Mouse (Mus musculus) thymus, adult 2 months (tissue): ENCODE results near the gene Cphx2.
"Not testable (repeated sequence)": the region's sequence is repeated elsewhere in the genome, so short reads cannot be mapped to it uniquely, and the experiment has no call there.

Source experiments
- CTCF ChIP-seq: fragments of 200-500 bp; IDR thresholded peaks from 2 replicates; pipeline ENCODE4 v1.5.1; 2012; ENCODE audit warnings: mild to moderate bottlenecking, control low read depth, low read length, moderate library complexity, borderline replicate concordance; ENCODE audit not compliant: control insufficient read depth, poor library complexity, insufficient read depth; ENCODE audit errors: extremely low read depth
- POLR2A ChIP-seq: fragments of 200-500 bp; IDR thresholded peaks from 2 replicates; pipeline ENCODE4 v1.6.1; 2012; ENCODE audit warnings: mild to moderate bottlenecking, low read length, control low read depth, moderate library complexity; ENCODE audit not compliant: control insufficient read depth, poor library complexity, insufficient read depth; ENCODE audit errors: extremely low read depth

- not testable (repeated sequence) for TF ChIP-seq CTCF, POLR2A
These were observed 14.6 kb upstream of the Cphx2 start for GRCm38 (mm10) chr14:26066574-26067324.
